Mouse (Mus musculus): ENCODE results near the gene Mrps5. TPM values are rescaled to one million over a fixed set of nuclear protein-coding genes. Genes with fewer than 3 reads are reported as not detected.

Mrps5 gene
- polyA plus RNA-seq, 1 experiment, result 72.0 TPM

- Histone ChIP-seq H3K27ac (ENCODE audit: insufficient read depth, low read depth, low read length) (peak overlapping the region; percentile 83), H3K36me3 (ENCODE audit: control insufficient read depth, insufficient read depth, low read length) (no peaks in the 10 kb centered on the region), H3K27me3 (replicated peaks; ENCODE audit: control insufficient read depth, insufficient read depth, low read length) (no peaks in the 10 kb centered on the region), H3K4me3 (ENCODE audit: insufficient read depth, low read depth, low read length) (no peak overlapping the region), H3K4me1 (ENCODE audit: control insufficient read depth, insufficient read depth, low read length) (peaks cover 12% of the 10 kb centered on the region)
- TF ChIP-seq POLR2A (IDR thresholded peaks at IDR 0.05; ENCODE audit: low read depth, low read length), result no peak
- DNase-seq, result peak; percentile 71
- WGBS, result 32% methylated on average over 5 of the region's 5 CpGs
These were observed 64.6 kb downstream of the Mrps5 start for GRCm38 (mm10) chr2:127651601-127652000.

GRCm38 (mm10) chr2:127652335-127652734 lies 65.3 kb downstream of the Mrps5 start:
- peak; percentile 60 for DNase-seq
- Histone ChIP-seq H3K27me3 (replicated peaks; ENCODE audit: control insufficient read depth, insufficient read depth, low read length) (no peaks in the 10 kb centered on the region), H3K4me1 (ENCODE audit: control insufficient read depth, insufficient read depth, low read length) (peaks cover 12% of the 10 kb centered on the region), H3K36me3 (ENCODE audit: control insufficient read depth, insufficient read depth, low read length) (no peaks in the 10 kb centered on the region), H3K27ac (ENCODE audit: insufficient read depth, low read depth, low read length) (peak overlapping the region; percentile 83), H3K4me3 (ENCODE audit: insufficient read depth, low read depth, low read length) (peak overlapping the region; percentile 28)
- no peak for TF ChIP-seq POLR2A (IDR thresholded peaks at IDR 0.05; ENCODE audit: low read depth, low read length)
- no peak for TF ChIP-seq CTCF (conservative IDR thresholded peaks at IDR 0.05; ENCODE audit: insufficient read depth, insufficient read length, low read depth, low read length)

GRCm38 (mm10) chr2:127652805-127653204 lies 65.8 kb downstream of the Mrps5 start:
- WGBS, result 65% methylated on average over 2 of the region's 2 CpGs
- no peaks in the 10 kb centered on the region for H3K36me3 ChIP-seq (ENCODE audit: control insufficient read depth, insufficient read depth, low read length)
- TF ChIP-seq CTCF (conservative IDR thresholded peaks at IDR 0.05; ENCODE audit: insufficient read depth, insufficient read length, low read depth, low read length), result no peak
- no peak for TF ChIP-seq POLR2A (IDR thresholded peaks at IDR 0.05; ENCODE audit: low read depth, low read length)
- no peak for DNase-seq
- H3K4me3 ChIP-seq (ENCODE audit: insufficient read depth, low read depth, low read length), result peak overlapping the region; percentile 28
- H3K27ac ChIP-seq (ENCODE audit: insufficient read depth, low read depth, low read length), result peak overlapping the region; percentile 83
- no peaks in the 10 kb centered on the region for H3K27me3 ChIP-seq (replicated peaks; ENCODE audit: control insufficient read depth, insufficient read depth, low read length)
- peaks cover 11% of the 10 kb centered on the region for H3K4me1 ChIP-seq (ENCODE audit: control insufficient read depth, insufficient read depth, low read length)

DNA sequence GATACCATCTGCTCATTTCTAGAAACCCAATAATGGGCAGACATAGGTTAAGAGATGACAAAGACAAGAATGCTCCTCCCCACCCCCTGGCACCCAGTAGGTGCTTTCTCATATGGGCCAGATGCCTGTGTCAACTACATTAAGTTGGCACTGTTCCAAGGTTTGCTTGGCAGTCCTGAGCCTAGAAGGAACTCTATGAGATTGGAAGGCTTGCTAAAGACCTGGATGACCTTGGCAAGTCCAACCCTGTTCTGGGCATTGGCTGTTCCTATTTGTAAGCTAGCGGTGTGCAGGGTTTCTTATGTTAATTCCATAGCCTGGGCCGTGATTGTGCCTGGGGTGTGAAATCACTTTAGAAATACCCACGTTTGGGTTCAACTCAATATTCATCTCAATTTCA lies 67.8 kb downstream of the Mrps5 start:
- Histone ChIP-seq H3K36me3 (ENCODE audit: control insufficient read depth, insufficient read depth, low read length) (no peaks in the 10 kb centered on the region), H3K4me3 (ENCODE audit: insufficient read depth, low read depth, low read length) (peak overlapping the region; percentile 88), H3K4me1 (ENCODE audit: control insufficient read depth, insufficient read depth, low read length) (peaks cover 6% of the 10 kb centered on the region), H3K27me3 (replicated peaks; ENCODE audit: control insufficient read depth, insufficient read depth, low read length) (no peaks in the 10 kb centered on the region), H3K27ac (ENCODE audit: insufficient read depth, low read depth, low read length) (peak overlapping the region; percentile 83)
- TF ChIP-seq CTCF (conservative IDR thresholded peaks at IDR 0.05; ENCODE audit: insufficient read depth, insufficient read length, low read depth, low read length) (no peak), POLR2A (IDR thresholded peaks at IDR 0.05; ENCODE audit: low read depth, low read length) (no peak)
- peak; percentile 59 for DNase-seq
- WGBS, result 57% methylated on average over 3 of the region's 3 CpGs

- Histone ChIP-seq H3K27me3 (replicated peaks; ENCODE audit: control insufficient read depth, insufficient read depth, low read length) (no peaks in the 10 kb centered on the region), H3K4me1 (ENCODE audit: control insufficient read depth, insufficient read depth, low read length) (peaks cover under 1% of the 10 kb centered on the region; the same call in 1 of the 2 replicates), H3K27ac (ENCODE audit: insufficient read depth, low read depth, low read length) (peak overlapping the region; percentile 83), H3K4me3 (ENCODE audit: insufficient read depth, low read depth, low read length) (peak overlapping the region; percentile 88), H3K36me3 (ENCODE audit: control insufficient read depth, insufficient read depth, low read length) (no peaks in the 10 kb centered on the region)
- TF ChIP-seq CTCF (conservative IDR thresholded peaks at IDR 0.05; ENCODE audit: insufficient read depth, insufficient read length, low read depth, low read length), result no peak
- TF ChIP-seq POLR2A (IDR thresholded peaks at IDR 0.05; ENCODE audit: low read depth, low read length), result no peak
- DNase-seq, result peak; percentile 57
- 15% methylated on average over 9 of the region's 9 CpGs for WGBS
These were observed 68.4 kb downstream of the Mrps5 start for GRCm38 (mm10) chr2:127655419-127655818.

DNA sequence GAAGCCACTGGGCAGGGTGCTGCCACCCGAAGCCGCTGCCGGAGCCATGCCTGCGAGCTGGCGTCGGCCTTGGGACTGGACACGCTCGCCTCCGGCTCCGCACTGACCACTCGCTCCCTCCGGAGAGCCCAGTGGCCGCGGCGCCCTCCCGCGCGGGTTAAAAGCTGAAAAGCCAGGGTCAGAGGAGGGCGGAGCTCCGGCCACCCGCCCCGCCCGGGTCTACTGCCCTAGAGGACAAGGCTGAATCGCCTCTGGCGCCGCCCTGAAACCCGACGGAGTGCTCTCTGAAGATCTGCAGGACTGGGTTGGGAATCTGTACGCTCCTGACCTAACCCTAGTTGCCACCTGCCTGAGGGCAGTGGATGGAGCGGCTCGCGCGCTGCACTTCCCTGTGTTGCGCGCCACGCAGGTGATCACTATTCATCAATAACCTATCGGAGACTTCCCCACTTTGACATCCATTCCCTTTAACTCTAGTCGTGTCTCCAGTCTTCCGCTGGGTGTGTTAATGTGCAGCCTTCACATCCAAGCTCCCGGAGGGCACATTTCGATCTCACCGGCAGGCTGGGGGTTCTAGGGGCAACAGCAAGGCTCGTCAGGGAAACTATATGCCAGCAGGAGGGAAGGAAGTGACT lies 69.2 kb downstream of the Mrps5 start, which contains the start of gene Mal:
TSS of gene Mal (minus strand) at position 610 of the 635 bp plus-strand sequence.
- TF ChIP-seq CTCF (conservative IDR thresholded peaks at IDR 0.05; ENCODE audit: insufficient read depth, insufficient read length, low read depth, low read length) (no peak), POLR2A (IDR thresholded peaks at IDR 0.05; ENCODE audit: low read depth, low read length) (peak; percentile 81)
- Histone ChIP-seq H3K36me3 (ENCODE audit: control insufficient read depth, insufficient read depth, low read length) (no peaks in the 10 kb centered on the region), H3K27me3 (replicated peaks; ENCODE audit: control insufficient read depth, insufficient read depth, low read length) (no peaks in the 10 kb centered on the region), H3K4me3 (ENCODE audit: insufficient read depth, low read depth, low read length) (peak within 1 kb of the TSS; percentile 88), H3K4me1 (ENCODE audit: control insufficient read depth, insufficient read depth, low read length) (no peaks in the 10 kb centered on the region; the same call in 1 of the 2 replicates), H3K27ac (ENCODE audit: insufficient read depth, low read depth, low read length) (peak within 1 kb of the TSS; percentile 94)
- peak; percentile 88 for DNase-seq
- under 1% methylated on average over 43 of the region's 43 CpGs for WGBS

Other genes with a start within 250 kb of the Mrps5 start
- not detected in 2 replicates for gene Astl, start 248.6 kb upstream of the Mrps5 start, polyA plus RNA-seq (2012; rRNA removed)
- 64.7 and 68.2 TPM in 2 replicates for gene Adra2b, start 224.0 kb upstream of the Mrps5 start, polyA plus RNA-seq (2012; rRNA removed)
- 1.4 and 1.9 TPM in 2 replicates for gene Gpat2, start 162.0 kb upstream of the Mrps5 start, polyA plus RNA-seq (2012; rRNA removed)
- 71.9 and 86.5 TPM in 2 replicates for gene Fahd2a, start 142.7 kb upstream of the Mrps5 start, polyA plus RNA-seq (2012; rRNA removed)
- 4.1 and 4.7 TPM in 2 replicates for gene Kcnip3, start 65.1 kb upstream of the Mrps5 start, polyA plus RNA-seq (2012; rRNA removed)
- 15.6 and 20.5 TPM in 2 replicates for gene Prom2, start 45.8 kb upstream of the Mrps5 start, polyA plus RNA-seq (2012; rRNA removed)
- 3.1 and 4.1 TPM in 2 replicates for gene Zfp661, start 128 bp upstream of the Mrps5 start, polyA plus RNA-seq (2012; rRNA removed)
- gene Mal, start 69.5 kb downstream of the Mrps5 start, polyA plus RNA-seq (2012; rRNA removed), result 91.2 and 91.5 TPM in 2 replicates
- 1.3 and 1.8 TPM in 2 replicates for gene Mall, start 142.7 kb downstream of the Mrps5 start, polyA plus RNA-seq (2012; rRNA removed)
- 21.0 and 25.9 TPM in 2 replicates for gene Nphp1, start 201.7 kb downstream of the Mrps5 start, polyA plus RNA-seq (2012; rRNA removed)
- 70.5 and 92.9 TPM in 2 replicates for gene Mtln, start 205.3 kb downstream of the Mrps5 start, polyA plus RNA-seq (2012; rRNA removed)
- gene Bub1, start 244.6 kb downstream of the Mrps5 start, polyA plus RNA-seq (2012; rRNA removed), result 0.08 TPM in 2 replicates

Measured in kidney, adult 2 months (tissue).